Mouse (Mus musculus) testis, postnatal 10 days (tissue): Measurements from ENCODE around the gene Cnot3.
"Not testable (repeated sequence)": the region's sequence is repeated elsewhere in the genome, so short reads cannot be mapped to it uniquely, and the experiment has no call there.

Experiments
- DNase-seq: peaks from one replicate; pipeline ENCODE4 v3.0.0; 2021; ENCODE audit warnings: low spot score

Gene Cnot3

DNA sequence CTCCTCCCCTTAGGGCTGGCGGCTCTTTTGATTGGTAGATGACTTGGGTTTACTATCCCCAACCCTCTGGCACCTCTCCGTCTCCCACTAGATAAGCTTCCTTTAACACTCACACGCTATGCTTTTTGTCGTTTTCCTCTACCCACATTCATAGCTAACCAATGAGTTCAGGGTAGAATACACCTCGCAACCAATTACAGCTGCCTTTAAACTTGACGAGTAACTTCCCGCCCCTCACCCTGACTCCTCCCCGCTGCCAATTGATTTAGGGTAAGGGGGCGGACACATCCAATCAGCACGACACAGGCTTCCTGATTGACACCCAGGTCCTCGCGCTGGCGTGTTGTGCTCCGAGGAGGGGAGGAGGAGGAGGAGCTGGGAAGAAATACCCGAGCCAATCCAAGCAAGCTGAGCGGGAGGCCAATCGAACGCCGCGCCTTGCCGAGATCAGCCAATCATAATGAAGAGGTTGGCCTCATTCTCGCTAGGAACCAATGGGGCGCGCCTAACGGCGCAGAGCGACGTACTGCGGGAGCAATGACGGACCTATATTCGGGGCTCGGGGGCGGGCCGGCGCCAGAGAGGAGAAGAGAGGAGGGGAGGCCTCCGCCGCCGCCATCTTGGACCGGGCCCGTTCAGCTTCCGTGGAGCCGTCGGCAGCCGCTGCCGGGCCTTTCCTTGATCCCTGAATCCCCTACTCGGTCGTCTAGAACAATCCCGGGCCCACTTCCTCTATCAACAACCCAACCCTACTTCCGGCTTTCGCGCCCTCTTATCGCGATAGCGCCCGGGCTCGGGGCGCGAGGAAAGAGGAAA lies at the start of gene Cnot3:
Gene Cnot3, plus strand, starts transcription at position 597 of the 816 bp plus-strand sequence.
- peak; percentile 96 for DNase-seq

GRCm38 (mm10) chr7:3597755-3598154 lies 47.3 kb upstream of the Cnot3 start:
- DNase-seq: not testable (repeated sequence)

DNA sequence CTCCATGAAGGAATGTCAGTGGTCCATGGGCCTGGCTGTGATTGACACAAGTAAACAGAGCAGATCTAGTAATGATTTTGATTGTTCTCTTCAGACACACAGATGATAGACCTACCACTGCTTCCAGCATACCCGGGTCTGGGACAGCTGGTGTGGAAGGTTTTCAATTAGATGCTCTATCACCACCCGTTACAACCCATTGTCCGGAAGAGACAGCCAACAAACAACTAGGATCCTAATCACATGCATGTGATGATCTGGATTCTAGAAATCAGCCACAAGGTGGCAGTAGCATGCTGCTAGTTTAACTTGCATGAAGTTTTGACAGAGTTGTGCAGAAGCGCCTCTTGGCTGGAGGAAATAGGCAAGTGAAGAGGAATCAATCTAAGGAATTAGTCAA lies 43.9 kb upstream of the Cnot3 start:
- DNase-seq: peak; percentile 73

DNA sequence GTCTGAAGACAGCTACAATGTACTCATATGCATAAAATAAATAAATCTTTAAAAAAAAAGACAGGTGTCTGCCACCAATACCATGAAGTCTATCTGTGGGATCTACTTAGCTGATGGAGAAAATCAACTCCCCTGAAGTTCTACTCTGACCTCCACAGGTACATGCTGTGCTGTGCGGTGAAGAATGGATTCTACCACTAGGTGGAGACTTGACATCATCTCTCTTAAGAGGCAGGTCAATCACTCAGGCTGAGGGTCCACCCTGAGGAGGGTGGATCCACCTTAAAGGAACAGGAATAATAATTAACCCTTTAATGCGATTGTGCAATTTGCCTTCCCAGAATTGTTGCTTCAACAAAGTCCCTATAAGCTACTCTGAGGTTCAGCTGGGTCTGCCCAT lies 38.3 kb upstream of the Cnot3 start:
- no peak for DNase-seq

- DNase-seq: no peak
Measured at GRCm38 (mm10) chr7:3607391-3607790, 37.7 kb upstream of the Cnot3 start.

GRCm38 (mm10) chr7:3608668-3609067 lies 36.4 kb upstream of the Cnot3 start:
- no peak for DNase-seq

GRCm38 (mm10) chr7:3609082-3609481 lies 36.0 kb upstream of the Cnot3 start:
- DNase-seq: peak; percentile 70

DNA sequence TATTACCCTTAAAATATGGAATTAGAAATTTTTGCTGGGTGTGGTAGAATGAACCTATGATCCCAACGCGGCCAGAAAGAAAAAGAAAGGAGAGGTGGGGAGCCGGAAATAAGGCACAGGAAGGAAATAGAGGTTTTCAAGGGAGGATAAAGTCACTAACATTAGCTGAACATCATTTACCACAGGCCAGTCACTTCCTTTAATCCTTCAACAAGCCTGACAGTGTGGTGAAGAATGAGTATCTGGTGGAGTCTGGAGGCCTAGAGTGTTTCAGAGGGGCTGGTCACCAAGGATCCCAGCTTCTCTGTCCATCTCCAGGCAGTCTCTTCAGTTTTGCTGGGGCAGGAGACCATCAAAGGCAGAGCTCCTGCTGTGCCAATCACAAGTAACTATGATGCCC lies 34.6 kb upstream of the Cnot3 start:
- DNase-seq: no peak

- DNase-seq: peak; percentile 46
Measured at GRCm38 (mm10) chr7:3611006-3611405, 34.1 kb upstream of the Cnot3 start.

DNA sequence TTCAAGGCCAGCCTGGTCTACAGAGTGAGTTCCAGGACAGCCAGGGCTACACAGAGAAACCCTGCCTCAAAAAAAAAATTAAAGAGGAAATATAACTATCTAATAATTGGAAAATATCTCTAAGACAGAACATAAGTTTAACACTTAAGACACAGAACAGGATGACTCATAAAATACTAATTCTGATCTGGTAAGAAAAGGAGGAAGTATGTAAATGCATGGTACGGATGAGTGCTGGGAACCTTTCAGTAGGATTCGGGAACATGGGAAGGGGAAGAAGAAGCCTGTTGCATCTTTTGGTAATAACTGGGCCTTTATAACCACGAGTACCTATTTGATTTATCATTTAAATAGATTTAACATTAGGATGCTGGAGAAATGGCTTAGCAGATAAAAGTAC lies 31.0 kb upstream of the Cnot3 start:
- DNase-seq: no peak

DNA sequence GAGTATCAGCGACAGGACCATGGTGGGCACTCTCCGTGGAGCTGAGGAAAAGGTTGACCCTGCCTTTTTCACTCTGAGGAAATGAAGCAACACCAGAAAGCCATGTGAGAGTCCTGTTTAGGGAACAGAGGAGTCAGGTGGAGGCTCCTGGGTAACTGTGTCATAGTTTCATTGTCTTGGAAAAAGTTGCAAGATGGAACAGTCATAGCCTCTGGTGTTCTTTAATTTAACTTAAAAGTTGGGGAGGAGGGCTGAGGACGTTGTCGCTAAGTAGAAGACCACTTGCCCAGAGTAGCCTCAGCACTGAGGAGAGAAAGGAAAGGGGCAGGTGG lies 29.0 kb upstream of the Cnot3 start, which contains the start of gene Oscar:
Gene Oscar, minus strand, starts transcription at position 101 of the 332 bp plus-strand sequence.
- DNase-seq: no peak

- no peak for DNase-seq
Measured at GRCm38 (mm10) chr7:3616389-3617241, 28.5 kb upstream of the Cnot3 start.

DNA sequence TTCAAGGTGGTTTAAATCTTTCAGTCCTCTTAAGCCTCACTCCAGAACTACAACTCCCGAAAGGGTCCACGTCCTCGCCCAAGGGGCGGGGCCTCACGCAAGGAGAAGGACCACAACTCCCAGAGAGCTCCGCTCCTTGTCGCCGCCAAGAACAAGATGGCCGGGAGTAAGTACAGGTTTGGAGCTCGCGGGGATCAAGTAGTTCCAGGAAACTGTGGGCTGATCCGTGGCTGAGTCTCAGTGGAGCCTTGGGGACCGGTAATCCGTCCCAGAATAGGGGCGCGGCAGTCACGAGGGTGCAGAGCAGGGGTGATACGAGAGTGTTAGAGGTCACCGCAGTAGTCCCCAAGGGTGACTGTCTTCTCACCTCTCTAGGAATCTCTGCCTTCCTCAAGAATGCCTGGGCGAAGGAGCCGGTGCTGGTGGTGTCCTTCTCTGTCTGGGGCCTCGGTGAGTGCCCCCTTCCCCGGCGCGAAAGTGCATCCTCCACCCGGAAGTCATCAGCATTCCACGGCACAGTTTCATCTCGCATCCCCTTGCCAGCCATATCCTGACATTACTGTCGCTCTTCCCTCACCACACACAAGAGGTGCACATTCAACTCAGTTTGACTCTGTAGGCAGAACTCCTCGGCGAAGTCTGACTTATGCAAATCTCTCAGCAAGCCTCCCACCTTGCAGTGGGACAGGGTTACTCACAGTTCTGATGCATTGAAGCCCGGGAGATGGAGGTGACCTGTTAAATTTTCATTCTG lies 27.6 kb upstream of the Cnot3 start, which contains the start of gene Ndufa3:
Gene Ndufa3, plus strand, starts transcription at position 132 of the 754 bp plus-strand sequence.
- DNase-seq: peak; percentile 91

- no peak for DNase-seq
Measured at GRCm38 (mm10) chr7:3629030-3629429, 16.0 kb upstream of the Cnot3 start.

DNA sequence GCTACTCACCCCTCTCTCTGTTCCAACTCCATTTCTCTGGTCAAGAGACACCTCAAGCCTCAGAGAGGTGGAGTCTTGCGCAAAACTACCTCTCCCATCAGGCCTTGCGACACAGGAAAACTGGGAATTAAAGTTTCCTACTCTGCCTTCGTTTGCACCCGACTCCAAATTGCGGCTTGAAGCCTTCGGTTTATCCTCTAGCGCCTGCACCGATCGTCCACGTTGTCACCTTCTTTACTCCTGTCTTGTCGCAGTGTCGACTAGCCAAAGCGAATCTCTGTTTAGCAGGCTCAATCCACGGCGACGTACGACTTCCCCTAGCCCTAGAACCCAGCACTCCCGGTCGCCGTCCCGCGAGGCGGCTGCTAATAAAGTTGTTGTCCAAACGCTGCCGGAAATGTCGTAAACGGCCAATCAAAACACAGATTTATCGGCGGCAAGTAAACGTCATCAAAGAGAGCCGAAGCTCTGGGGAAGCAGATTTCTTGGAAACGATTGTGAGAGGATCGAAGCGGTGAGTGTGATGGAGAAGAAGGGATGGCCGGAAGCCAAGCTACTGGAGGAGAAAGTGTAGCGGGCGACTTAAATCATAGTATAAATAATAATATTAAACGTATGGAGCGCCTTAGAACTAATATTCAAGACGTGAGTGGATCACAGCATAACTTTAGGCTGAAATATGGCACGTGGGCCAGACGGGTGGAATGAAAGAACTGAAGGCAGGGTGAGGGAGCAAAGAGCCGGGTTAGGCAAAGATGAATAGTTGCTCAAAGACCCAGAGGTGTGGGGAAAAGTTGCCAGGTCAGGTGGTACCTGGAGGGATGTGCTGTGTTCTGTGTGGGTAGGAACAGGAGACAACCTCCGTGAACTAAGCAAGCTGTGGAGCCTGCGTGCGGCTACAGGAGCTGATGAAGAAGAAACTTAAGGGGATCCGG lies 15.3 kb upstream of the Cnot3 start, which contains the start of the genes Tfpt and Prpf31:
Gene Tfpt, minus strand, starts transcription at position 387 of the 935 bp plus-strand sequence.
Gene Prpf31, plus strand, starts transcription at position 443 of the 935 bp plus-strand sequence.
- peak; percentile 87 for DNase-seq

DNA sequence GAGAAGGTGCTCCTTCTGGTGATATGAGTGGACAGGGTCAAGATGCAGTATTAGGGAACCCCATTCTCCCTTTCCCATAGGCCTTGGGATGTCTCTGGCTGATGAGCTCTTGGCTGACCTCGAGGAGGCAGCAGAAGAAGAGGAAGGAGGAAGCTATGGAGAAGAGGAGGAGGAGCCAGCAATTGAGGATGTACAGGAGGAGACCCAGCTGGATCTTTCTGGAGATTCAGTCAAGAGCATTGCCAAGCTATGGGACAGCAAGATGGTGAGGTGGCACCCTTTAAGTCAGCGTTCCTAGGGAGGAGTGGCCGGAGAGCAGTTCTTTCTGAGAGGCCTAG lies 14.6 kb upstream of the Cnot3 start:
- no peak for DNase-seq

DNA sequence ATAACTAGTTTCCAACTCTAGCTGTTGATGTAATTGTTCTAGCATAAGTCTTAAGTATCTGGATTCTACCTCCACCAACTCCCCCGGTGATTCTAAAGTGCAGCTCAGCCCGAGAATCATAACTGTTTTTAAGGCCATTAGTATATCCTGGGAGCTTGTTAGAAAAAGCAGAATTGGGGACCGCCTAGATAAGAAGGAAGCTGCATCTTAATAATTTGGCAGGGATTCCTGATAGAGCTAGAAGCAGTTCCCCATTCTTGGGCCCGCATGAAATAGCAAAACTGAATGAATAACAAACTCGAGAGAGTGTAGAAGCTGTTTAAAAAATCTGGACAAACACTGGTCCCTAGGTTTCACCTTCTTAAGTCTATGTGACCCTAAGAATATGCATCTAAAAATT lies 1.7 kb upstream of the Cnot3 start:
- DNase-seq: no peak

DNA sequence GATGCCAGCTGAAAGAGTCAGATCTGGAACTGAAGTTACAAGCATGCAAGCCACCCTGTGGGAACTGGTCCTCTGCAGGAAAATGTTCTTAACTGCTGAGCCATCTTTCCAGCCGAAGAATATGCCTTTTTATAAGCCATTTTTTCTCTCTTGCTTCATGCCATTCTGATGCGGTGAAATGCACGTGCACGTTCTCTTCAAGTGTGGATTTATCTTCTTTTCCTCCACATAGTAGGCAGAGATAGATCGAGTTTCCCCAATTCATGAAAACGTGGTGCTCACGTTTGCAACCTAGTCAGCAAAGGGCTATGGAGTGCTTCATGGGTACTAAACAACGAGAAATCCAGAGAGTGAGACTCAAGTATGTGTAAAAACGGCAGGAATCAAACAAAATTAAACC lies 1.2 kb upstream of the Cnot3 start:
- no peak for DNase-seq

- DNase-seq: peak; percentile 95
Measured at GRCm38 (mm10) chr7:3644348-3644671, 758 bp upstream of the Cnot3 start.

DNA sequence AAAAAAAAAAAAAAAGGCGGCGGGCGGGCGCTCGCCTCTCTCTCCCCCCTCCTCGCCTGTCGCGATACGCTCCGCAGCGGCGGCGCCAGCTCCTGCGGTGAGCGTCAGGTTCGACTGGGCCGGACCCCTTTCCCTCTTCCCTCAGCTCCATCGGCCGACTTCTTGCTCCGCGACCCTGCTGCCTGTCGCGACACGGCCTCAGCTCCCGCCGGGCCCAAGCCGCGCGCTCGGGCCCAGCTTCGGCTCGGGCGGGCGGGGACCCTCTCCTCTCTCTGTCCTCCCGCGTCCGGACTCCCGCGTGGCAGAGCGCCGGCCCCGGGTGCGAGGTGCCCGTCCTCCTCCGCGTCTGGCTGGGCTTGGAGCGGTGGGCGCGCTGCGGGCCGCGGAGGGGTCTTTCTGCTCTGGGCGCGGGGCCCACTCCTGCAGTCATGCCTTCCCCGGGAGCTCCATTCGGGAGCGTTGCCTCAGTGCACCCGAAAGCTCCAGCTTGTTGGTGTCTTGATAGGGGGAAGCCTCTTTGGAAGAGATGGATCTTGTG lies 489 bp downstream of the Cnot3 start:
- DNase-seq: peak; percentile 76

- no peak for DNase-seq
Measured at GRCm38 (mm10) chr7:3646188-3646587, 1.1 kb downstream of the Cnot3 start.
